Mouse (Mus musculus) T-cell, adult 2 months (primary cell): ENCODE data around the gene Coil.

Source experiments
- DNase-seq: peaks from one replicate; pipeline ENCODE4 v3.0.0; 2022; ENCODE audit warnings: low spot score

Gene Coil

GRCm38 (mm10) chr11:88973776-88974701, 4.0 kb downstream of the Coil start:
- DNase-seq: peak; percentile 93

GRCm38 (mm10) chr11:88976320-88976719, 6.3 kb downstream of the Coil start:
- DNase-seq: no peak

GRCm38 (mm10) chr11:88977188-88977587, 7.1 kb downstream of the Coil start:
- DNase-seq: no peak

- DNase-seq: no peak
These were observed 11.3 kb downstream of the Coil start for GRCm38 (mm10) chr11:88981337-88981736.

- no peak for DNase-seq
These were observed 16.6 kb downstream of the Coil start for GRCm38 (mm10) chr11:88986616-88987015.

- no peak for DNase-seq
These were observed 18.9 kb downstream of the Coil start for GRCm38 (mm10) chr11:88988956-88989355.

- DNase-seq: peak; percentile 41
These were observed 19.5 kb downstream of the Coil start for GRCm38 (mm10) chr11:88989530-88989929.

GRCm38 (mm10) chr11:88993186-88993585, 23.1 kb downstream of the Coil start:
- DNase-seq: no peak

GRCm38 (mm10) chr11:88993625-88994024, 23.6 kb downstream of the Coil start:
- DNase-seq: peak; percentile 83

GRCm38 (mm10) chr11:88994492-88994891, 24.4 kb downstream of the Coil start:
- DNase-seq: no peak

GRCm38 (mm10) chr11:88995616-88996015, 25.6 kb downstream of the Coil start:
- DNase-seq: no peak

GRCm38 (mm10) chr11:88996427-88996826, 26.4 kb downstream of the Coil start:
- no peak for DNase-seq

- peak; percentile 28 for DNase-seq
These were observed 27.3 kb downstream of the Coil start for GRCm38 (mm10) chr11:88997343-88997742.

GRCm38 (mm10) chr11:88998406-88998805, 28.4 kb downstream of the Coil start:
- DNase-seq: no peak

- DNase-seq: peak; percentile 94
These were observed 29.1 kb downstream of the Coil start, which contains the start of gene Trim25 for GRCm38 (mm10) chr11:88998974-88999722. Gene Trim25 (plus strand): TSS chr11:88999376.

GRCm38 (mm10) chr11:88999723-89000526, 29.9 kb downstream of the Coil start:
- DNase-seq: no peak

- no peak for DNase-seq
These were observed 30.4 kb downstream of the Coil start for GRCm38 (mm10) chr11:89000527-89000819.

GRCm38 (mm10) chr11:89001569-89001968, 31.5 kb downstream of the Coil start:
- DNase-seq: no peak

GRCm38 (mm10) chr11:89002068-89002467, 32.0 kb downstream of the Coil start:
- no peak for DNase-seq

- DNase-seq: no peak
These were observed 32.6 kb downstream of the Coil start for GRCm38 (mm10) chr11:89002621-89003020.

GRCm38 (mm10) chr11:89003078-89003477, 33.0 kb downstream of the Coil start:
- no peak for DNase-seq

- DNase-seq: peak; percentile 41
These were observed 33.7 kb downstream of the Coil start for GRCm38 (mm10) chr11:89003726-89004125.
